Mouse (Mus musculus): Measurements from ENCODE around the gene Rabgap1l. TPM values are rescaled to one million over a fixed set of nuclear protein-coding genes. Genes with fewer than 3 reads are reported as not detected.

Gene Rabgap1l
- polyA plus RNA-seq, 1 experiment = 37.1 TPM

- Histone ChIP-seq H3K27ac (ENCODE audit: insufficient read depth, low read length) (no peak overlapping the region), H3K9ac (ENCODE audit: low read depth, poor library complexity, severe bottlenecking) (no peak overlapping the region), H3K36me3 (ENCODE audit: control insufficient read depth, insufficient read depth, low read length, poor library complexity, severe bottlenecking) (no peaks in the 10 kb centered on the region), H3K4me3 (ENCODE audit: low read depth, low read length) (no peak overlapping the region), H3K4me1 (ENCODE audit: control insufficient read depth, insufficient read depth, low read length) (no peaks in the 10 kb centered on the region), H3K9me3 (replicated peaks; ENCODE audit: control insufficient read depth, insufficient read depth, low read length, poor library complexity, severe bottlenecking) (no peaks in the 10 kb centered on the region), H3K27me3 (ENCODE audit: control insufficient read depth, insufficient read depth, low read length, poor library complexity, severe bottlenecking) (no peaks in the 10 kb centered on the region)
- no peak for TF ChIP-seq POLR2A (IDR thresholded peaks at IDR 0.05; ENCODE audit: insufficient read depth, low read length)
- no peak for TF ChIP-seq EP300 (IDR thresholded peaks at IDR 0.05; ENCODE audit: insufficient read depth, low read depth, low read length)
- TF ChIP-seq CTCF (IDR thresholded peaks at IDR 0.05; ENCODE audit: low read depth, low read length) = no peak
These were observed 259.7 kb downstream of the Rabgap1l start for GRCm38 (mm10) chr1:160533209-160533820.

DNA sequence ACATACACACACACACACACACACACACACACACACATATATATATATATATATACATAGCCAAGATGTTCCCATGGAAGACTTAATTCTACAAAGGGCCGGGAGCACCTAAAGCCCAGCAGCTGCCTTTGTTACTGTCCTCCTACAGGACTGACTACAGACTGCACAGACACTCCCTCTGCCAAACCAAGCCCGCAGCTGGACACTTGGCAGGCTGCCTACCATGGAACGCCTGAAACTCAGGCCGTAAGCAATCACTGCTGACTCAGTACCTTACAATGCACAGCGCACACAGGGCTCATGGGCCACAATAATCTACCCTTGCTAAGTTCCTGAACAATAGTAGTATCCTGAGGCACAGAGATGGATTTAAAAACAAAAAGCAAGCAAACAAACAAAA lies 261.6 kb downstream of the Rabgap1l start:
- Histone ChIP-seq H3K4me3 (ENCODE audit: low read depth, low read length) (no peak overlapping the region), H3K36me3 (ENCODE audit: control insufficient read depth, insufficient read depth, low read length, poor library complexity, severe bottlenecking) (no peaks in the 10 kb centered on the region), H3K9me3 (replicated peaks; ENCODE audit: control insufficient read depth, insufficient read depth, low read length, poor library complexity, severe bottlenecking) (no peaks in the 10 kb centered on the region), H3K27ac (ENCODE audit: insufficient read depth, low read length) (no peak overlapping the region), H3K4me1 (ENCODE audit: control insufficient read depth, insufficient read depth, low read length) (no peaks in the 10 kb centered on the region), H3K27me3 (ENCODE audit: control insufficient read depth, insufficient read depth, low read length, poor library complexity, severe bottlenecking) (no peaks in the 10 kb centered on the region), H3K9ac (ENCODE audit: low read depth, poor library complexity, severe bottlenecking) (no peak overlapping the region)
- TF ChIP-seq EP300 (IDR thresholded peaks at IDR 0.05; ENCODE audit: insufficient read depth, low read depth, low read length) (no peak), CTCF (IDR thresholded peaks at IDR 0.05; ENCODE audit: low read depth, low read length) (no peak), POLR2A (IDR thresholded peaks at IDR 0.05; ENCODE audit: insufficient read depth, low read length) (no peak)

DNA sequence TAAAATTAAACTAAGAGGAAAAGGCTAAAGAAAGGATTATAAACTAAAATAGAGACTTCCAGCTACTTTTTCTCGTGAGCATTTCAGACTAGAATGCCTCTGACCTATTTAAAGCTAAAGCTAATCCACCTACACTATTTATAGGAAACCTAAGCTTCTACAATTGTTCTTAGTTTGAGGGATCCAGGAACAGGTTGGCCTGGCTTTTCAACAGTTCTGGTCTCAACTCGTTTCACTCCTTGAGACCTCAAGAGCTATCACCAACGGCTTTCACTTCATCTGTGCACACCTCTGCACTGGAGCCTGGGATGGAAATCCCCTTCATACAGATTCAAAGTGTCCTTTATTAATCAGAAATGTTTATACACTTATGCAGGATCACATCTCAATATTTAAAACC lies 271.1 kb downstream of the Rabgap1l start:
- H3K27ac ChIP-seq (ENCODE audit: insufficient read depth, low read length) = no peak overlapping the region
- H3K27me3 ChIP-seq (ENCODE audit: control insufficient read depth, insufficient read depth, low read length, poor library complexity, severe bottlenecking) = no peaks in the 10 kb centered on the region
- no peak overlapping the region for H3K9ac ChIP-seq (ENCODE audit: low read depth, poor library complexity, severe bottlenecking)
- no peaks in the 10 kb centered on the region for H3K36me3 ChIP-seq (ENCODE audit: control insufficient read depth, insufficient read depth, low read length, poor library complexity, severe bottlenecking)
- no peak overlapping the region for H3K4me3 ChIP-seq (ENCODE audit: low read depth, low read length)
- H3K4me1 ChIP-seq (ENCODE audit: control insufficient read depth, insufficient read depth, low read length) = no peaks in the 10 kb centered on the region
- TF ChIP-seq EP300 (IDR thresholded peaks at IDR 0.05; ENCODE audit: insufficient read depth, low read depth, low read length) (no peak), CTCF (IDR thresholded peaks at IDR 0.05; ENCODE audit: low read depth, low read length) (no peak), POLR2A (IDR thresholded peaks at IDR 0.05; ENCODE audit: insufficient read depth, low read length) (no peak)
- H3K9me3 ChIP-seq (replicated peaks; ENCODE audit: control insufficient read depth, insufficient read depth, low read length, poor library complexity, severe bottlenecking) = no peaks in the 10 kb centered on the region

GRCm38 (mm10) chr1:160520665-160521064 lies 272.3 kb downstream of the Rabgap1l start:
- Histone ChIP-seq H3K4me1 (ENCODE audit: control insufficient read depth, insufficient read depth, low read length) (no peaks in the 10 kb centered on the region), H3K27ac (ENCODE audit: insufficient read depth, low read length) (no peak overlapping the region), H3K9ac (ENCODE audit: low read depth, poor library complexity, severe bottlenecking) (no peak overlapping the region), H3K27me3 (ENCODE audit: control insufficient read depth, insufficient read depth, low read length, poor library complexity, severe bottlenecking) (no peaks in the 10 kb centered on the region), H3K36me3 (ENCODE audit: control insufficient read depth, insufficient read depth, low read length, poor library complexity, severe bottlenecking) (no peaks in the 10 kb centered on the region), H3K9me3 (replicated peaks; ENCODE audit: control insufficient read depth, insufficient read depth, low read length, poor library complexity, severe bottlenecking) (no peaks in the 10 kb centered on the region), H3K4me3 (ENCODE audit: low read depth, low read length) (no peak overlapping the region)
- TF ChIP-seq POLR2A (IDR thresholded peaks at IDR 0.05; ENCODE audit: insufficient read depth, low read length) = no peak
- no peak for TF ChIP-seq EP300 (IDR thresholded peaks at IDR 0.05; ENCODE audit: insufficient read depth, low read depth, low read length)
- TF ChIP-seq CTCF (IDR thresholded peaks at IDR 0.05; ENCODE audit: low read depth, low read length) = no peak

DNA sequence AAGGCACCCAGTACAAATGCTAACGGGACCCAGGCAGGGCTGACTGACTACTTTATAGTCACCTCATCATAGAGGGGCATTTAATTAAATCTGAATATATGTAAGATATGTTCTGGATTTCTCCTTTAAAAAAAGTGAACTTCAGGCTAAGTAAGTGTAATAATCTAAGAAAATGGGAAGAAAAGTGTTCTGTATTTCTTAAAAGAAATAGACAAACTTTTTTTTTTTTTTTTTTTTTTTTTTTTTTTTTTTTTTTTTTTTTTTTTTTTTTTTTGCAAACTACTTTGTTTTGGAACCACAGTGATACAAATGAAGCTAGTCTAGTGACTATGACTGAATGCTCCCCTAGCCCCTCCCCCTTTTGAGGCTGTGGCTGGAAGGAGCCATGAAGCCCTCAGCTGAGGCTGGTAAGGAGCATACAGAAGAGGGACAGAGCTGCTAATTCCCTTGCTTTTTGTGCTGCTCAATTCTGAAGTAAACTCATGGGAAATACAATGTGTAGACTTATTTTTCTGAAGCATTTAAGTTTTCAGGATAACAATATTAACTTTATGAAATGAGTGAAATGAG lies 273.0 kb downstream of the Rabgap1l start:
- no peak for TF ChIP-seq EP300 (IDR thresholded peaks at IDR 0.05; ENCODE audit: insufficient read depth, low read depth, low read length)
- no peak for TF ChIP-seq POLR2A (IDR thresholded peaks at IDR 0.05; ENCODE audit: insufficient read depth, low read length)
- TF ChIP-seq CTCF (IDR thresholded peaks at IDR 0.05; ENCODE audit: low read depth, low read length) = no peak

GRCm38 (mm10) chr1:160518552-160518951 lies 274.5 kb downstream of the Rabgap1l start:
- Histone ChIP-seq H3K9me3 (replicated peaks; ENCODE audit: control insufficient read depth, insufficient read depth, low read length, poor library complexity, severe bottlenecking) (no peaks in the 10 kb centered on the region), H3K27ac (ENCODE audit: insufficient read depth, low read length) (no peak overlapping the region), H3K9ac (ENCODE audit: low read depth, poor library complexity, severe bottlenecking) (no peak overlapping the region), H3K27me3 (ENCODE audit: control insufficient read depth, insufficient read depth, low read length, poor library complexity, severe bottlenecking) (no peaks in the 10 kb centered on the region), H3K4me3 (ENCODE audit: low read depth, low read length) (no peak overlapping the region), H3K36me3 (ENCODE audit: control insufficient read depth, insufficient read depth, low read length, poor library complexity, severe bottlenecking) (no peaks in the 10 kb centered on the region), H3K4me1 (ENCODE audit: control insufficient read depth, insufficient read depth, low read length) (no peaks in the 10 kb centered on the region)
- TF ChIP-seq EP300 (IDR thresholded peaks at IDR 0.05; ENCODE audit: insufficient read depth, low read depth, low read length) = no peak
- TF ChIP-seq POLR2A (IDR thresholded peaks at IDR 0.05; ENCODE audit: insufficient read depth, low read length) = no peak
- TF ChIP-seq CTCF (IDR thresholded peaks at IDR 0.05; ENCODE audit: low read depth, low read length) = no peak

More for the DNA sequence above, 273.0 kb downstream of the Rabgap1l start:
- H3K36me3 ChIP-seq (ENCODE audit: control insufficient read depth, insufficient read depth, low read length, poor library complexity, severe bottlenecking) = no peaks in the 10 kb centered on the region
- no peaks in the 10 kb centered on the region for H3K4me1 ChIP-seq (ENCODE audit: control insufficient read depth, insufficient read depth, low read length)
- H3K27ac ChIP-seq (ENCODE audit: insufficient read depth, low read length) = no peak overlapping the region
- no peak overlapping the region for H3K9ac ChIP-seq (ENCODE audit: low read depth, poor library complexity, severe bottlenecking)
- H3K4me3 ChIP-seq (ENCODE audit: low read depth, low read length) = no peak overlapping the region
- no peaks in the 10 kb centered on the region for H3K9me3 ChIP-seq (replicated peaks; ENCODE audit: control insufficient read depth, insufficient read depth, low read length, poor library complexity, severe bottlenecking)
- H3K27me3 ChIP-seq (ENCODE audit: control insufficient read depth, insufficient read depth, low read length, poor library complexity, severe bottlenecking) = no peaks in the 10 kb centered on the region
